Mouse (Mus musculus) CH12.LX (cell line): ENCODE data around the gene Ugt1a8.
"Not testable (repeated sequence)": the region's sequence is repeated elsewhere in the genome, so short reads cannot be mapped to it uniquely, and the experiment has no call there.

Experiments used
- MAX ChIP-seq: IDR thresholded peaks from 2 replicates; pipeline ENCODE4 v1.6.1; 2011; ENCODE audit warnings: low read length, improper control_type of control experiment
- POLR2A ChIP-seq: IDR thresholded peaks from 2 replicates; pipeline ENCODE4 v1.6.1; 2011; ENCODE audit warnings: low read depth, mild to moderate bottlenecking, improper control_type of control experiment, low read length
- POLR2AphosphoS2 ChIP-seq: IDR thresholded peaks from 2 replicates; pipeline ENCODE4 v1.6.1; 2011; ENCODE audit warnings: low read depth, low read length, improper control_type of control experiment
- RCOR1 ChIP-seq: conservative IDR thresholded peaks from 2 replicates; pipeline ENCODE4 v1.6.1; 2012; ENCODE audit warnings: low read depth, mild to moderate bottlenecking, inconsistent platforms, low read length, improper control_type of control experiment
- SIN3A ChIP-seq: IDR thresholded peaks from 2 replicates; pipeline ENCODE4 v1.6.1; 2012; ENCODE audit warnings: low read length, improper control_type of control experiment, inconsistent platforms
- TCF12 ChIP-seq: IDR thresholded peaks from 2 replicates; pipeline ENCODE4 v1.6.1; 2014; ENCODE audit warnings: low read depth, mild to moderate bottlenecking, inconsistent platforms, low read length, improper control_type of control experiment

DNA sequence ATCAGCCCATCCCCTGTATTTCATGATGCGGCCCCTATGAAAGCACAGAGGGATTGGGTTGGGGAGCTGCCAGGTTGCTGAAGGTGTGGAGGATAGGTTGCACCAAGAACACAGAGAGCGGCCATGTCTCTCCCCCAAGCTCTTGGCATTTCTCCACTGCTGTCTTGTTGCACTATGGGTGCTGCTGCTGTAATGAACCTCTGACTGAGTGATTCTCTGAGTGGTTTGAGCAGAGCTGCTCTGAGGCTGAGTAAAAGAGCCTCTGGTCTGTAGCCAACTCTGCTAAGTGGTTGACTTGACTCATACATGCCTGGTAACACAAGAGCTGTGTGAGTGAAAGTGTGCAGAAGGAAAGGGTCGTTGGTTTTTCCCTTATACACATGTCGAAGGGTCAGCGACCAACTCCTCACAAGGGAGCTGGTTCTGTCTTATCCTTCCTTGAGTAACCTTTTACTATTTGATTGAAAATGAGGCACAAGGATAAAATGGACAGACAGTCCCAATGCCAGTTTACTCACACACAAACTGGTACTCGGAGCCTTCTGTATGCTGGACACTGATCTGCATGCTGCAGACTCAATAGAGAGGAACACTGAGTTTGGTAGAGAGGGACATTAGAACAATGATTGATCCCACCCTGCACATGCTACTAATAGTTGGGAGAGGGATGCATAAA, 47.8 kb downstream of the Ugt1a8 start:
- TF ChIP-seq SIN3A, POLR2A, TCF12, POLR2AphosphoS2, MAX, RCOR1: not testable (repeated sequence)
